Mouse (Mus musculus) lung, adult 18-20 months (tissue): ENCODE data around the gene Rpl32.

ENCODE experiments used
- DNase-seq, 2 experiments: peaks; one replicate each; pipeline ENCODE4 v3.0.0; 2022; ENCODE audit warnings: mixed read lengths in 2 of 2

Rpl32 gene

DNA sequence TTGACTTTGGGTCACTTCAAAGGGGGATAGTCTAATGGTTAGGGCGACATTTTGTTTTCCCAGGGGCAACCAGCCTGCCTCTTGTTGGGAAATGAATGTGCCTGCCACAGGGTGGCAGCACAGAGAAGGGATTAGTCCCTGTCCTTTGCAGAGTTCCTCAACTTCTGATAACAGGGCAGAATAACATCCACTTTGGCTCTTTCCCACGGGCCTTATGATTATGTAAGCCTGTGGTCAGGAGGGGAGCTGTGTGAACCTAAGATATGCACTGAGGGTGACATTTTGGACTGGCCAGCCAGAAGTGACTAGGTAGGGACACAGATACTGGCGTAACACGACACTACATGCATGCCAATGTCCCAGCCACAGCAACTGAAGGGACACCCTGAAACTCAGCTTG is 5.6 kb upstream of the Rpl32 start:
- DNase-seq, result peak; percentile 54 to 68

DNA sequence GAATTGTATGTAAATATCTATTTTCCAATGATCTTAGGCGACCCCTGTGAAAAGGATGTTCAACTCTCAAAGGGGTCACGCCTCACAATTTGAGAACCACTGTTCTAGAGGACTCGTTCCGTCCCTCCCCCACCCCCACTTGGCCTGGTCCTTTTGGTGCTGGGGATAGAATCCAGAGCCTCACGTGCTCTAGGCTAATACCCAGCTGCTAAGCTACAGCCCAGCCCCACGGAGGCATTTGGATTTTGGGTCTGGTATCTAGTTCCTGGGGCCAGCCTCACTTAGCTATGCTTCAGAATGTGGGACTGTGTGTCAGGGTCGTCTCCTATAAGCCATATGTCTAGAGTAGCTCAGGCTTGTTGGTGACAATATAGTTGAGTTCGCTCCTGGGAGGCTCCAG is 3.1 kb upstream of the Rpl32 start:
- no peak for DNase-seq

DNA sequence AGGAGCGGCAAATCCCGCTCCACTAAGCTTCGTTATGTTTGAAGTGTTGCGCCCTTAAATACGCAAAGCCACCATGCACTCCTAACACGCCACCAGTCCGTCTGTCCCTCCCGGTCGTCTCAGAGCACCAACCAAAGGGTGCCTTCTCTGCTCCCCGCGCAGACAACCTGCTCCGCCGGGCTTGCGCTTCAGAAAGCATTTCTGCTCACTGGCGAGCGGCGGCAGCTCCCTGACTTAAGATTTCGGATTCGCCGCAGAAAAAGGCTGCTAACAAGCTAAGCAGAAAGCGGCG is 405 bp downstream of the Rpl32 start:
- DNase-seq, result peak in 1 of 2 experiments; percentile 19

DNA sequence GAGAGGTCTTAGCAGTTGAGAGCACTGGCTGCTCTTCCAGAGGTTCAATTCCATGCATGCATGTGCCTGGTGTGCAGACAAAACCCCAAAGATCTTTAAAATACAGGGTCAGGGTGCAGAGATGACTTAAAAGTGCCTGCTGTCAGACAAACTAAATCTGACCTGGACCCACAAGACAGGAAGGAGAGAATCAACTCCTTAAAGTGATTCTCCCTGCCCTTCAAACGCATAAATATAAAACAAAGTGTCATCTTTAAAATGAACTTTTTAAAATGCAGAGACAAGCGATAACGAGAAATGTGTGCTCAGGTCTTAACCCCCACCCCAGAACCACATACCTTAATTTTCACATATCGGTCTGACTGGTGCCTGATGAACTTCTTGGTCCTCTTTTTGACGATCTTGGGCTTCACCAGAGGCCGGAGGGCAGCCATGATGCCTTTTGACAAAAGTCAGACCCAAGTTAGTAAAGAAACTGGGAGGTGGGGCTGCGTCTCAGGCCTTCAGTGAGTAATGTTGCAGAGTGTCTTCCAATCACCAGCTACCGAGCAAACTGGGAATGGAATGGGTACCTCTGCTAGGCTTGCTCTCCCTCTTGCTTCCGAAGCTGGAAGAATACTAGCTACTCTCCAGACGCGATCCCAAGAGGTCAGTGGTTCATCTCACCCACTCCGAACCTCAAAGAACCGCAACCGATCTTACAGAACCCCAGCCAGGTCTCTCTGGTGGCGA is 917 bp downstream of the Rpl32 start:
- DNase-seq, result no peak

DNA sequence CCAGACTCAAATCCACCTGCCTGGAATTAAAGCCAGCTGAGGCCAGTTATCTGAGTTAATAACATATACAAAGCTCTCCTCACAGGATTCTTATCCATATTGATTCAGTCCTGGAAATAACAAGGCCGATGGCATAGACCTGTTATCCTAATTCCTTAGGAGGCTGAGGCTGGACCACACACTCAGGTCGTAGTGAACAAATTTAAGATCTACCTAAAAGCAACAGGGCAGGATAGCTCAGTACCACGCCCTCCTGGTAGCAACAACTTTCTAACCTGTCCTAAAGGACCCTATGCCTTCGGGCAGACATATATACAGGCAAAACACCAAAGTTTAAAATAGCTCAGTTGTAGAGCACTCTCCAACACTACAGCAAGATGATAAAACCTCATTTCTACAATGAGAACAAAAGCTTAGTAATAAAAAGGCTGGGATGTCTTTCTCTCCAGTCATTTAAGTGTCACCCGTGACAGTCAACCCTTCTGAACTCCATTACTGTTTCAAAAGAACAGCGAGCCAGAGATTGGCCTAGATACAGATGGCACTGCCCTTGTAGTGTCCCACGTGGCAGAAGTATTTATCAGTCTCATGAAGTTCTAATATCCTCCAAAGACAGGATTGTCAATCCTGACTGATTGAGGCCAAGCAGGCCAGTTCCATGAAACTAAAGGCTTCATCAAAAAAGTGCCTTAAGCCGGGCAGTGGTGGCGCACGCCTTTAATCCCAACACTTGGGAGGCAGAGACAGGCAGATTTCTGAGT is 3.9 kb downstream of the Rpl32 start:
- no peak for DNase-seq

DNA sequence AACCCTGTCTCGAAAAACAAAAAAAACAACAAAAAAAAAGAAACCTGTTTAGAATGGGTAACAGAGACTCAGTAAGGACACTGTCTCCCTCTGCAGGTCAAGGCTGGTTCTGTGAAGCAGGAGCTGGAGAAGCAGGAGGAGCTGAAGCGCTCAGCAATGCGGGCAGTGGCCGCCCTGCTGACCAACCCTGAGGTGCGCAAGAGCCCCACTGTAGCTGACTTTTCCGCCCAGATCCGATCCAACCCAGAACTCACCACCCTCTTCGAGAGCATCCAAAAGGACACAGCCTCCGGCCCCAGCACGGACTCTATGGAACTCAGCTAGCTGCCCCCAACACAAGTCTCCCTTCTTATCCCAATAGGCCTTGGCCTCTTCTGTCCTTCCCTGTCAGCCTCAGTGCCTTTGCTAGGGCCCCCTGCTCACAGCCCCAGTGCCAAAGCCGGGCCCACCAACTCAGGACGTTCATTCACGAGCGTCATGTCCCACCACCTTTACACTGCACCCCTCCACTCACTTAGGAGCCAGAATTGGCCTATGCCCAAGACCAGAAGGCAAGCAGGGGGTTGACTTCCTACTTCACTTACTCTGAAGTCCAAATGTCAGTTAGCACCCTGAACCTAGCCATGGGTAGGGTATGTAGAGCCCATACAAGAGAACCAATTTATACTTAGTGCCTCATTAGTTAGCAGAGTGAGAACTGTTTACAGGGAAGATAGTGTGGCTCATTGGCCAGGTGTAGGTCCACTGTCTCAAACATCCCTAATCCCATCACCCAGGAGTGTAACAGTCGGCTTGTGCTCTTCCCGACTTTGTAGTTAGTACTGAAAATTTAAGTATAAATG is 4.8 kb downstream of the Rpl32 start:
- DNase-seq, result peak; percentile 59 to 71

DNA sequence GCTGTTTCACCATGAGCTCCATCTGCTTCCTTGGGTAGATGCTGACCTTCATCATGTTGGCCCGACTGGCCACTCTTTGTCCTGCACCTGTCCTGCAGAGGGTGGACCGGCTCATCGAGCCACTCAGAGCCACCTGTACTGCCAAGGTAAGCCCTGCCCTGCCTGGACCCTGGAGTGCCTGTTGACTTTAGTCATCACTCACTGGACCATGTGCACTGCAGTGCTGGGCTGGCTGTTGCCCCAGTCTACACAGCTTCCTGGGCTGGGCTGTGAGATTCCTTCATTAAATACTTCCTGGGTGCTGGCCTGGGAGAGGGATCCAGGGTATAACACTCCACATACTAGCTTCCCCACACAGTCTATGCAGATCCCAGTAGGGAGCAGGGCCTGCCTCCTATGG is 6.7 kb downstream of the Rpl32 start:
- DNase-seq, result peak; percentile 35 to 56

DNA sequence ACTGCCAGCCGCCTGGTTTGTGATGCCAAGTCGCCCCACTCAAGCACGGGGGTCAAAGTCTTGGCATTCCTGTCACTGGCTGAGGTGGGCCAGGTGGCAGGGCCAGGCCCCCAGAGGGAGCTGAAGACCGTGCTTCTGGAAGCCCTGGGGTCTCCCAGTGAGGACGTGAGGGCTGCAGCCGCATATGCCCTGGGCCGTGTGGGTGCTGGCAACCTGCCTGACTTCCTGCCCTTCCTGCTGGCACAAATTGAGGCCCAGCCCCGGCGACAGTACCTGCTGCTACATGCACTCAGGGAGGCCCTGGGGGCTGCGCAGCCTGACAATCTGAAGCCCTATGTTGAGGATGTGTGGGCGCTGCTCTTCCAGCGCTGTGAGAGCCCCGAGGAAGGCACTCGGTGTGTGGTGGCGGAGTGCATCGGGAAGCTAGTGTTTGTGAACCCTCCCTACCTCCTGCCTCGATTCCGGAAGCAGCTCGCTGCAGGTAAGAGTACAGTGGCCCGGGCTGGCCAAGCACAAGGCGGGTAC is 15.8 kb downstream of the Rpl32 start:
- DNase-seq, result no peak

DNA sequence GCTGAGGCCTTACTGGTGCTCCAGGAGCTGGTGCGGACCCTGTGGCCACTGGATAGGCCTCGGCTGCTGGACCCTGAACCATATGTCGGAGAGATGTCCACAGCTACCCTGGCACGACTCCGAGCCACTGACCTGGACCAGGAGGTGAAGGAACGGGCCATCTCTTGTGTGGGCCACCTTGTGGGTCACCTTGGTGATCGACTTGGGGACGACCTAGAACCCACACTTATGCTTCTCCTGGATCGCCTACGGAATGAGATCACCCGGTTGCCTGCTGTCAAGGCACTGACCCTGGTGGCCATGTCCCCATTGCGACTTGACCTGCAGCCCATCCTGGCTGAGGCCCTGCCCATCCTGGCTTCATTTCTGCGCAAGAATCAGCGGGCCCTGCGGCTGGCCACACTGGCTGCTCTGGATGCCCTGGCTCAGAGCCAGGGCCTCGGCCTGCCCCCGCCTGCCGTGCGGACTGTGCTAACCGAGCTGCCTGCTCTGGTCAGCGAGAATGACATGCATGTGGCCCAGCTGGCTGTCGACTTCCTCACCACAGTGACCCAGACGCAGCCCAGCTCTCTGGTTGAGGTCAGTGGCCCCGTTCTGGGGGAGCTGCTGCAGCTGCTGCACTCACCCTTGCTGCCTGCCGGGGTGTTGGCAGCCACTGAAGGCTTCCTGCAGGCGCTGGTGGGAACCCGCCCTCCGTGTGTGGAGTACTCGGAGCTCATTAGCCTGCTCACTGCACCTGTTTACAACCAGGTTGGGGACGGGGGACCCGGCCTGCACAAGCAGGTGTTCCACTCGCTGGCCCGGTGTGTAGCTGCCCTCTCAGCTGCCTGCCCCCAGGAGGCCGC is 16.5 kb downstream of the Rpl32 start:
- DNase-seq, result peak; percentile 32 to 38

DNA sequence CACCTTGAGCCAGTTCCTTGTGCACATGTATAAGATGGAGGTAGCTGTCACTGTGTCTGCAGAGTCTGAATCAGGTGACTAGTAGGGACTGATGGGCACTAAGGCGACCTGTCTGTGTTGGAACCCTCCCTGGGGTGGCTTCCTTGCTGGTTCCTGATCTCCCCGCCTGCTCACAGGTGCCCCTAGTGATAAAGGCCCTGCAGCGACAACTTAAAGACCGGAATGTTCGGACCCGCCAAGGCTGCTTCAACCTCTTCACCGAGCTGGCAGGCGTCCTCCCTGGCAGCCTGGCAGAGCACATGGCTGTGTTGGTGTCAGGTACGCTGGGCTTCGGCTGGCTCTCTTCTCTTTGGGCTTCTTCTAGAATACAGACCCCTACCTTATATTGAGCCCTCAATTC is 17.5 kb downstream of the Rpl32 start:
- DNase-seq, result no peak

DNA sequence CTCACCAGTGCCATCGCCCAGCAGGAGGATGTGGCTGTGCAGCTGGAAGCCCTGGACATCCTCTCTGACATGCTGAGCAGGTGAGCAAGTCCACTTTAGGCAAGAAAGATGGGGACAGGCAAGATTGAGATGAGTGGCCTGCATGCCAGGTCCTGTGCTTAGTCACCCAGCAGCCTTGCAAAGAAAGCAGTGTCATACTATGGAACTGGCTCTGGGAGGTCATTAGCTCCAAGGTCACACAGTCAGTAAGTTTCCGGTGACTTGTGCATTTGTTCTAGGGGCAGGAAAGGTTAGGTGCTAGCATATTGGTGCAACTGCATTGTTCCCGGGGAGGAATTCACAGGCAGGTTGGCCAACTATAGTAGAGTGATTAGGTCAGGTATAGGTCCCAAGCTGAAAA is 25.8 kb downstream of the Rpl32 start:
- DNase-seq, result no peak

DNA sequence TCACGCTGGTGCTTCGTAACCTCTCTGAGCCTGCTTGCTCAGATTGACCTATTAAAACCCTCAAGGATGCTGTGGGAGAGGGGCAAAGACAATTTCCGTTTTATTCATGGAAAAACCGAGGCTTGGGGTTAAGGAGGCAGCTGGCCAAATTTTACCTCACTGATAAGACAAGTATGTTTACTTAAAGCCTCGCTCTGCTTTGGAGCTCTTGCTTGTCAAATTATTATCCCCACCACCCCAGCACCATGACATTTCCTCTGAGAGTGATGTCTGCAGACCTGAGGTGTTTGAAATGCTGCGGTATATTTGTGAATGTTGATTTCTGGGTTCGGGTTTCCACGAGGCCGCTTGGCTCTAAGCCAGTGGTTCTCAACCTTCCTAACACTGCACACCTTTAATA is 32.2 kb downstream of the Rpl32 start:
- no peak for DNase-seq

DNA sequence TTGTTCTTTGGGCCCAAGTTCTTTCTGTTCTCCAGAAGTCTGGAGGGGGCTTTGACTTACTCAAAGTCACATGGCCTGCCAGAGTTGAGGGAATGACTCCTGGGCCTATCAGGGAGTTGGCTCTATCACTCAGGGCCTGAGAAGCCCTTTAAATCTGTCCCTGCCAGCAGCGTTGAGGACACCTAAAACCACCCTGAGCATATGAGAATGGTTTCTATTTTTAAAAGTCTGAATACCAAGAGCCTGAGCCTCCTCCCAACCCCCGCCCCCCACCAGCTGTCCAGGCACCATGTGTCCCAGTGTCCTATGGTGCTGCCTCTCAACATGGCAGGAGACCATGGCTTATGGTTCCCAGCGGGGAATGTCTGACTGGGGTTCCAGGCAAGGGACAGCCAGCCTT is 32.7 kb downstream of the Rpl32 start:
- DNase-seq, result no peak

DNA sequence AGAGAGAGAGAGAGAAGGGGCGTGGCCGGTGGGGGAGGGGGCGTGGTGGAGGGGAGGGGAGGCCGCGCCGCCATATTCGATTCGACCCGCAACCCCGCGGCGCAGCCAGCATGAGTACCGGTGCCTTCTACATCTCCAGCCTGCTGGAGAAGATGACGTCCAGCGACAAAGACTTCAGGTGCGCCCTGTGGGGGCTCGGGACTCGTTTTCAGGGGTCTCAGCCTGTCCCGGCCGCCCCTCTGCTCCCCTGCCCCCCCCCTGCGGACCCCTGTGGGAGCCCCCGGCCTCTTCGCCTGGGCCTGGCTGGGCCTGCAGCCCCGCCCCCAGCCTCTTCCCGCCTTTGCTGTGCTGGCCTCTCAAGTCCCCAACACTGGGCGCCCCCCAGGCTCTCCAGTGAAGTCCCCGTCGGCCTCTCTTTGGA is 34.0 kb downstream of the Rpl32 start, which contains the start of gene Cand2:
Gene Cand2, plus strand, starts transcription at position 38 of the 421 bp plus-strand sequence.
- no peak for DNase-seq

DNA sequence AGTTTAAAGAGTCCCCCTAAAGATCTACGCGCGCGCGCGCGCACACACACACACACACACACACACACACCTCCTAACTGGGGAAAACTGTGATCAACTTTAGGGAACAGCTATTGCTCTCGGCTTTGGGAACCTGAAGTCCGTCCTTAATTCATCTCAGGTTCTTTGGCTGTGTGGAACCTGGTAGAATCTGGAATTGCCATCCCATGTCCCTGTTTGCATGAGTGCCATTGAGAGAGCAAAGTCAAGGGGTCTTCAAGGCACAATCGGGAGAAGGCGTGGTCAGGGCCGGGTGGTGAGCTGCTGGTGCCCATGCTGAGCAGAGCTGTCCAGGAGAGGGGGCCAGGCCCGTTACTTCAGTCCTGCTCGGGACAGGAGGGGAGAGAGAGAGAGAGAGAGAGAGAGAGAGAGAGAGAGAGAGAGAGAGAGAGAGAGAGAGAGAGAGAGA is 34.6 kb downstream of the Rpl32 start:
- DNase-seq, result no peak

DNA sequence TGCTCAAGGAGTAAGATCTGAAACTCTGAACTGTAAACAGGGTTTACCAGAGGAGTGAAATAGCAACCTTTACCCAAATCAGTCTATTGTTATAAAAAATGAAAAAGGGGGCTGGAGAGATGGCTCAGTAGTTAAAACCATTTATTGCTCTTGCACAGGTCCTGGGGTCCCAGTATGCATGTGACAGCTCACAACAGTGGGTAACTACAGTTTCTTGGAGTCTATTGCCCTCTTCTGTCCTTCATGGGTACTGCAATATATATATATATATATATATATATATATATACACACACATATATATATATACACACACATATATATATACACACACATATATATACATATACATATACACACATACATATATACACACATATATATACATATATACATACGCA is 35.9 kb downstream of the Rpl32 start:
- no peak for DNase-seq

DNA sequence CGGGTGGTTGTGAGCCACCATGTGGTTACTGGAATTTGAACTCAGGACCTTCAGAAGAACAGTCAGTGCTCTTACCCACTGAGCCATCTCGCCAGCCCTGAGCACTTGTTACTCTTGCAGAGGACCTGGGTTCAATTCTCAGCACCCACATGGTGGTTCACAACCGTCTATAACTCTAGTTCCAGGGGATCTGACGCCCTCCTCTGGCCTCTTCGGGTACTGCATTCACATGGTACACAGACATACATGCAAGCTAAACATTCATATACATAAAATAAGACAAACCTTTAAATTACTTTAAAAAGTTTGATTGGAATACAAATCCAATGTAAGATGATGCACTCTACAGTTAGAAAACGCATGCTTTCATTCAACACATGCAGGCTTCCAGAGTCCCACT is 36.3 kb downstream of the Rpl32 start:
- DNase-seq, result no peak

DNA sequence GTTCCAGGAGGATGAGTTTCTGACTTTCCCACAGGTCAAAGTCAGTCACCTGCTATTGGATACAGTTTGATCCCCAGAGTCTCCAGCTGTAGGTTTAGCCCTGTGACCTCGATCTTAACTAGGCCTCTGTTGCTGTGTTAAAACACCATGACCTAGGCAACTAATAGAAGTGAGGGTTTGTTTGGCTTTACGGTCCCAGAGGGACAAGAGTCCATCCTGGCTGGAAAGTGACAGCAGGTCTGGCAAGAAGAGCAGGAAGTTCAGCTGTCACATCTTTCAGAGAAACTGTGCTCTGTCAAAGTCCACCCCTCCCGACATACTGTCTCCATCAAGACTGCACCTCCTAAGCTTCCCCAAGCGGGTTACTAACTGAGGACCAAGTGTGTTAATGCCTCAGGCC is 37.7 kb downstream of the Rpl32 start:
- DNase-seq, result no peak

DNA sequence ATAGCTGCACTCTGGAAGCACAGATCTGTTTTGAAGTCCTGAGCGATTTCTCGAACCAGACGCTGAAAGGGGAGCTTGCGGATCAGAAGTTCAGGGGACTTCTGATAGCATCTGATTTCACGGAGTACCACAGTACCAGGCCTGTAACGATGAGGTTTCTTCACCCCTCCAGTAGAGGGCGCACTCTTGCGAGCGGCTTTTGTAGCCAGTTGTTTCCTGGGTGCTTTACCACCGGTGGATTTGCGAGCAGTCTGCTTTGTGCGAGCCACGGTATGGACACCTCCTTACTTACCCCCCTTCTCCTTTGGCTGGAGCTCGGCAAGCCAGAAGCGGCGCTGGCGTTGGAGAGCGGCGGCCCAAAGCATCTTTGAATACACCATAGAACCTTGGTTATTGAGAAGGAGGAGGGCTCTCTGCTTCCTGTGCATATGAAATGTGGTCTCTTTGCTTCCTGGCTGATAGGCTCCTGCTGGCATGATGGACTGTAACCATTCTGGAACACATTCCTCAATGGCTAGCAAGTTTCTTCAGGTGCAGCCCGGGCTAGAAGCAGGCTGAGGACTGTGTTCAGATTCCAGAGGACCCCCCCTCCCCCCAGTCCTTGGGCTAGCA is 38.4 kb downstream of the Rpl32 start:
- no peak for DNase-seq

DNA sequence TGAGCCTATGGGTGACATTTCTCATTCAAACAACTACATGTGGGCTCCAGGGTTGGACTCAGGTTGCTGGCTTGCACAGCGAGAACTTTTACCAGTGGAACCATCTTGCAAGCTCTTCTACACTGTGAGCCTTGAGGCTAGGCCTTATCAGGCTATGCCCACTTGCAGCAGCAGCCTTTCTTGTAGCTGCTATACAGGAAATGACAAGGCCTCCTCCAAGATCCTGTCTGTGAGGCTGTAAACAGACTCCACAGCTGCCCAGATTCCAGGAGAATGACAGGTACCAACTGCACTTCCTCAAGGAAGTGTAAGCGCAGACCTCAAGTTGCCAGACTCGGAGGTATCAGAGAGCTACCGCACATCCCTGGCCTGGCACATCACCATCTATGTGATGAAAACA is 40.3 kb downstream of the Rpl32 start:
- peak; percentile 19 to 52 for DNase-seq

DNA sequence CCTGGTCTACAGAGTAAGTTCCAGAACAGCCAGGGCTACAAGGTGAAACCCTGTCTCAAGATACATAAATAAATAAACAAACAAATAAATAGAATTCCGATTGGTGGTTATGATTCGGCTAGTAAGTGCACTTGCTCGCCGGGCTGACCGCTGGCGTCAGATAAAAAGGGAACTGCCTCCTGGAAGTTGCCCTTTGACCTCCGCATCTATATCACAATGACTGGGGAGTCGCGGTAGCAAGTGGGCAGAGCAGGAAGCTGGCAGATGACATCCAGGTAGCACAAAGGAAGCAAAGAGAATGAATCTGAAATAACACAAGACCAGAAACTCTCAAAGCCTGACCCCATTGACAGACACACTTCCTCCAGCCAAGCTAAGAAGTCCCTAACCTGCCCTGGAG is 41.2 kb downstream of the Rpl32 start:
- no peak for DNase-seq

DNA sequence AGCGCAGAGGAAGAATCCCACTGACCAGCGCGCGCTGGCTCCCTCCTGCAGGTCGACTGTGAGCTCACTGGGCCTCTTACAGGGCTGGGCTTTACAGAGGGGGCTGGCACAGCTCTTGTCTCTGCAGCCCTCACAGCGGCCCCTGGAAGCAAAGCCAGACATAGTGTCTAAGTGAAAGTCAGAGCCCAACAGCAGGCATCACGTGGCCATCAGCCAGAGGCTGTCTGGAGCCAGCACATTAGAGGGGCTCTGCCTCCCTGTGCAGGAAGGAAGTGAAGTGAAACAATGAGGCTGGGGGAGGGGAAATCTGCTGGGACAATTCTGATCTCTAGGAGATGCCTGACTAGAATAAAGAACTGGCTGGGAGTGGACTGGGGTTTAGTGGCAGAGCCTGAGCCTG is 44.4 kb downstream of the Rpl32 start:
- peak; percentile 60 to 78 for DNase-seq
